Mouse (Mus musculus): Measurements from ENCODE around the gene Pgd.
"Not testable (repeated sequence)": the region's sequence is repeated elsewhere in the genome, so short reads cannot be mapped to it uniquely, and the experiment has no call there.

Gene Pgd

DNA sequence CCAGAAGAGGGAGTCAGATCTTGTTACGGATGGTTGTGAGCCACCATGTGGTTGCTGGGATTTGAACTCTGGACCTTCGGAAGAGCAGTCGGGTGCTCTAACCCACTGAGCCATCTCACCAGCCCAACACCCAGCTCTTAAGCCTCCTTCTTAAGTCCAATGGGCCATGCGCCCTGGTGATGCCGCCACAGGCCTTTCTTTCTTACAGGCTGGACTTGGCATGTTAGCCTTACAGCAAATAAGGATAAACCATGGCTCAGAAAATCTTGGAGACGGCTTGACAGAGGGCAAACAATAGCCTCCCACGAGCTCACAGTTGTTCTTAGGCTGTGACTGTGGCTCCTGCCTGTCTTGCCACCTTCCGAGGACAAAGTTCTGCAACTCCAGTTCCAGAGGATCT is 3.4 kb upstream of the Pgd start:
- DNase-seq (ENCODE audit: low spot score in 2 of 2) = not testable (repeated sequence)

GRCm38 (mm10) chr4:149168016-149168415 is 1.4 kb upstream of the Pgd start:
- DNase-seq (ENCODE audit: low spot score in 2 of 2) = no peak

GRCm38 (mm10) chr4:149166957-149167611 is 513 bp upstream of the Pgd start:
- DNase-seq (ENCODE audit: low spot score in 2 of 2) = peak in 1 of 2 experiments; percentile 46

GRCm38 (mm10) chr4:149164150-149164549 is 2.4 kb downstream of the Pgd start:
- DNase-seq (ENCODE audit: low spot score in 2 of 2) = no peak

DNA sequence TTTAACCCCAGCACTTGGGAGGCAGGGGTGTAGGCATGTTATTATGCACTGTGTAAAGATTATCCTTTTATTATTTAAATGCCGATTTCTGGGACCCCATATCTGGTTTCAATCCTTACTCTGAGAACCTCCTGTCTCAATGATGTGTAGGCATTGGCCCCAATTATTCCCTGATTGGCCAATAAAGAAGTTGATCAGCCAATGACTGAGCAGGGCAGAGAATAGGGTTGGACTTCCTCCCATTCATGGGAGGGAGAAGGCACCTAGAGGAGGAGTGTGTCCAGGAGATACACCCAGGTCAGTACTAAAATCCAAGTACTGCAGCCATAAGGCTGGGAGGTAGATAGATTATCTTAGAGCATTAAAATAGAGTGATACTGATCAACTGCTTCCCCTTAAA is 3.4 kb downstream of the Pgd start:
- no peak for DNase-seq (ENCODE audit: low spot score in 2 of 2)

- peak in 1 of 2 experiments; percentile 40 for DNase-seq (ENCODE audit: low spot score in 2 of 2)
Observed at GRCm38 (mm10) chr4:149161166-149161565, 5.4 kb downstream of the Pgd start.

DNA sequence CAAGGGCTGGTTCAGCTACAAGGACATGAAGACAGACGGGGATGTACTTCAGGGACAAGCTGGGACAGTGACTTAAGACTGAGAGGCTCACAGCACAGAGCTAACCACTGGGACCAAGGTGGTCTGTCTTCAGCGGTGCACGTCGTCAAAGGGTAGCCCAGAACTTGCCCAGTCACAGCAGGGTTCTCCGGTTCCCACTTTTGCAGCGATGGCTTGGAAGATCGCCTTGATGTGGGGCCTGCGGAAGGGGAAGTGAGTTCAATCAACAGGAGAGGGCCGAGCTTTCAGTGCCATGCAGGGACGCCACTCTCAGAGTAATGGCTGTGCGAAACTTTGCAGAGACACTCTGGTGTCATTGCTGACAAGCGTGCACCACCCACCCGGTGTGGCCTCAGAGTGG is 6.7 kb downstream of the Pgd start:
- no peak for DNase-seq (ENCODE audit: low spot score in 2 of 2)

- DNase-seq (ENCODE audit: low spot score in 2 of 2) = no peak
Observed at GRCm38 (mm10) chr4:149159203-149159602, 7.4 kb downstream of the Pgd start.

DNA sequence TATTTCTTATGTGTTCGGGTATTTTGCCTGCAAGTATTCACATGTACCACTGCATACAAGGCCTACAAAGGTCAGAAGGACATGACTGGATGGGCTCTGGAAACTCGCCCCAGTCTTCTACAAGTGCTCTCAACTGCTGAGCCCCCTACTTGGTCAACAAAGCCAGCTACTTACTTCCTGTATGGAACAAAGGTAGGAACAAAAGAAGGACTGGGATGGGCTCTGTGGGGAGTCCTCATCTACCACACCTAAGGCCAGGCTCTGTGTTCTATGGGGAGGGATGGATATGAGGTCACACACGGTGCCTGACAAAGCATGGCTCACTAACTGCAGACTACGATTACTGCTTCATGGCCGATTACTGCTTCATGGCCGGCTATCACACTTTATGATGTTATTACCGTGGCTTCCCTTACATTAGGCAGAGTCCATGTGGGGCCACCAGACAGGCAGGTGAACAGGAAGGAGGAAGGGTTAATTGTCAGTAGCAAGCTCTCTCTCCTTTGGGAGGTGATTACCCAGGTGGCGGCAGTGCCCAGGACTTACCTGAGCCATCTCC is 9.1 kb downstream of the Pgd start:
- DNase-seq (ENCODE audit: low spot score in 2 of 2) = no peak

- DNase-seq (ENCODE audit: low spot score in 2 of 2) = no peak
Observed at GRCm38 (mm10) chr4:149155711-149156110, 10.9 kb downstream of the Pgd start.

- DNase-seq (ENCODE audit: low spot score in 2 of 2) = no peak
Observed at GRCm38 (mm10) chr4:149154859-149155258, 11.7 kb downstream of the Pgd start.

DNA sequence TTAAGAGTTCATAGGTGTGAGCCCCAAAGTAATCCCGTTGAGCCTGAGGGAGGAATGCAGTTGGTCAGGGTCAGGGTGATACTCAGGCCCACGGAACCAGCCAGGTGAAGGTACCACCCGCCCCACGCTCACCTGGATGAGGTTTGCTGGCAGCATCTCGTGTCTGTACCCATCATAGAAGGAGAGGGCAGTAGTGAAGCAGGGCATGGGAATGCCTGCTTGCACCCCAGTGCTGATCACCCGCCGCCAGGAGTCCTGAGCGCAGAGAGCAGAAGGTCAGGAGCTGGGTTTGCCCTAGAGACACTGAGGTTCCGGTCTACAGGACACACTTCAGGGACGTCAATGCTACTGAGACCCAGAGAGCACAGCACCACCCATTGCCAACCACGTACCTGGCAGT is 15.8 kb downstream of the Pgd start:
- DNase-seq (ENCODE audit: low spot score in 2 of 2) = no peak

DNA sequence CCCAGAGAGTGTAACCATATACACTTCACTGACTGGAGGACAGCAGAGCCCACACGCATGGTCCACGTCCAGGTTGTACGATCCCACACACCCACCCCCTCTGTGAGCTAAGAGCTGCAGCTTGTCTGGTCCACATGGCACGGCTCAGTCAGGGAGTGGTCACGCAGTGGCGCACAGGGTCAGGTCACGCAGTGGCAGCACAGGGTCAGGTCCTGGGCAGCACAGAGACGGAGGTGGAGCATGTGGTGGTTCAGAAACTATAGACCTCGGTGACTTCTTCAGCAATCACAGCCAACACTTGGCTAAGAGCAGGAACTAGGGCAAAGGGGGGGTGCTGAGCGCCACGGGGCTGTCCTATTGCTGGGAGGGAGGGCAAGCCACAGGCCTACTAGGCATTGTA is 16.3 kb downstream of the Pgd start:
- no peak for DNase-seq (ENCODE audit: low spot score in 2 of 2)

GRCm38 (mm10) chr4:149149611-149150010 is 17.0 kb downstream of the Pgd start:
- DNase-seq (ENCODE audit: low spot score in 2 of 2) = peak in 1 of 2 experiments; percentile 46

DNA sequence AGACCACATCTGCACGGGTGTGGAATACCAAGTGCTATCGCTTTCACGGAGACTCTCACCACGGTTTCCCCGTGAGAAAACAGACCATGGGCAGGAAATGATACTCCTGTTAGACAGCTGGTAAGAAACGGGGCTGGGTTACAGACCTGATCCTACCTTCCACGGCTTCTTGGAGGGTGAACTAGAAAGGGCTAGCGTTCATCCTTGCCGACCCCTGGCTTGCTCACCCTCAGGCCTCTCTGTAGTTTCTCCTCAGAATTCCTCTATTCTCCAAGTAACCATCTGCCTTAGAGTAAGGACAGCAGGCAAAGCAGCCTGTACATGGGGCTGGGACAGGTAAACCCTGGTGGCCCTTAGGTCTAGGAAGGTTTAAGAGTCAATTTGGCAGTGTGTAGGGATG is 17.4 kb downstream of the Pgd start:
- no peak for DNase-seq (ENCODE audit: low spot score in 2 of 2)

GRCm38 (mm10) chr4:149148084-149148483 is 18.5 kb downstream of the Pgd start:
- no peak for DNase-seq (ENCODE audit: low spot score in 2 of 2)

- DNase-seq (ENCODE audit: low spot score in 2 of 2) = peak in 1 of 2 experiments; percentile 29
Observed at GRCm38 (mm10) chr4:149147528-149147927, 19.0 kb downstream of the Pgd start.

GRCm38 (mm10) chr4:149145151-149145550 is 21.4 kb downstream of the Pgd start:
- DNase-seq (ENCODE audit: low spot score in 2 of 2) = no peak

GRCm38 (mm10) chr4:149144459-149144858 is 22.1 kb downstream of the Pgd start:
- DNase-seq (ENCODE audit: low spot score in 2 of 2) = peak; percentile 69 to 83

- DNase-seq (ENCODE audit: low spot score in 2 of 2) = no peak
Observed at GRCm38 (mm10) chr4:149143594-149143993, 23.0 kb downstream of the Pgd start.

GRCm38 (mm10) chr4:149138515-149138914 is 28.1 kb downstream of the Pgd start:
- no peak for DNase-seq (ENCODE audit: low spot score in 2 of 2)

- peak; percentile 84 to 85 for DNase-seq (ENCODE audit: low spot score in 2 of 2)
Observed at GRCm38 (mm10) chr4:149136982-149137770, 29.4 kb downstream of the Pgd start, which contains the start of gene Cenps. Cenps (minus strand) TSS chr4:149137629.

Data from urinary bladder, postnatal 36 days (tissue).